Mouse (Mus musculus): ENCODE measurements at regions not wholly inside any gene's neighbourhood (a gene's known extent, or its start where the extent isn't known, plus 50 kb on each side); places are given as distances from the start of the nearest gene placed in this dataset.

- TF ChIP-seq CTCF (IDR thresholded peaks at IDR 0.05; ENCODE audit: low read depth) (no peak), EP300 (IDR thresholded peaks at IDR 0.05; ENCODE audit: low read depth) (no peak)
These were observed 114.6 kb upstream of the Gm21293 start for GRCm38 (mm10) chr10:104028162-104028561.

All from heart, postnatal 0 days (tissue).